Mouse (Mus musculus) adrenal gland, adult 8-10 months (tissue): ENCODE results near the gene Stk36. TPM values are rescaled to one million over a fixed set of nuclear protein-coding genes. Genes with fewer than 3 reads are reported as not detected.

Experiments
- DNase-seq: peaks from one replicate; pipeline ENCODE4 v3.0.0; 2022
- total RNA-seq, 4 experiments: library from RNA; stranded (reverse); gene quantifications; 2 replicates each; pipeline ENCODE4 v1.2.4; 2022

The Stk36 gene
- total RNA-seq, result 10 to 100 TPM in 1 of 4 experiments, 1 to 10 TPM in 3; 3.5 to 11.8 (median 4.8) TPM

- DNase-seq, result peak; percentile 82
These were observed at the start of gene Stk36, which contains the start of gene Rnf25 for GRCm38 (mm10) chr1:74601267-74601962. Gene Stk36 (plus strand): TSS chr1:74601445. Gene Rnf25 (minus strand): TSS chr1:74601397.

DNA sequence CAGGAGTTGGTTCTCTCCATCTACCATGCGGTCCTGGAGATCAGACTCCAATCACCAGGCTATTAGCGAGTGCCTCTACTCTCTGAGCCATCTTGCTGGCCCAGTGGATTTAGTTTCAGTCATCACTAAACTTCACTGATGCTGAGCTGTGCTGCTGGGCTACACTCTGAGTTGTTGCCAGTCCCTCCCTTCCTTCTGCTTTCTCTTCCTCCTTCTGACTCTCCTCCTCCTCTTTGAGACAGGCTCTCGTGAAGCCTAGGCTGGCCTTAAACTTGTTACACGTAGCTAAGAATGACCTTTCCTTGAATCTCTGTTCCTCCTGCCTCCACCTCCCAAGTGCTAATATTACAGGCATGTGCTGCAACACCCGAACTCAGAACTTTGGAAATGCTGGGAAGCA lies 42.2 kb upstream of the Stk36 start:
- no peak for DNase-seq

DNA sequence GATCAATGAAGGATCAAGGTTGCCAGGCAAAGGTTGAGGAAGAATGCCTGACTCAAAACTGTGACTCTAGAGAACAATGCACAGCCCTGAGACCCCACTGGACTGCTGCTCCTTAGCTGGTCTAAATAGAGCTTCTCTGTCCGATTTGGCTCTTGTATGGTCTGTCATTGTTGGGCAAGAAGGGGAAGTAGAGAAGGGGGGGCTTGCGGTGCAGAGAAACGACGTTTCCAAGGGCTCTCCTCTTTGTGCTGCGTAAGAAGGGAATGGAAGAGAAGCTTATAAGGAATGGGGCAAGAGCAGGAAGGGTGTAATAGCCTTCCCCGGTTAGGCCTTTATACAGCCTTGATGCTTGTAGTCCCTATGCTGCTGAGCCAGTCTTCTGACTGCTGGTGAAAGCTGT lies 35.4 kb upstream of the Stk36 start:
- DNase-seq, result no peak

DNA sequence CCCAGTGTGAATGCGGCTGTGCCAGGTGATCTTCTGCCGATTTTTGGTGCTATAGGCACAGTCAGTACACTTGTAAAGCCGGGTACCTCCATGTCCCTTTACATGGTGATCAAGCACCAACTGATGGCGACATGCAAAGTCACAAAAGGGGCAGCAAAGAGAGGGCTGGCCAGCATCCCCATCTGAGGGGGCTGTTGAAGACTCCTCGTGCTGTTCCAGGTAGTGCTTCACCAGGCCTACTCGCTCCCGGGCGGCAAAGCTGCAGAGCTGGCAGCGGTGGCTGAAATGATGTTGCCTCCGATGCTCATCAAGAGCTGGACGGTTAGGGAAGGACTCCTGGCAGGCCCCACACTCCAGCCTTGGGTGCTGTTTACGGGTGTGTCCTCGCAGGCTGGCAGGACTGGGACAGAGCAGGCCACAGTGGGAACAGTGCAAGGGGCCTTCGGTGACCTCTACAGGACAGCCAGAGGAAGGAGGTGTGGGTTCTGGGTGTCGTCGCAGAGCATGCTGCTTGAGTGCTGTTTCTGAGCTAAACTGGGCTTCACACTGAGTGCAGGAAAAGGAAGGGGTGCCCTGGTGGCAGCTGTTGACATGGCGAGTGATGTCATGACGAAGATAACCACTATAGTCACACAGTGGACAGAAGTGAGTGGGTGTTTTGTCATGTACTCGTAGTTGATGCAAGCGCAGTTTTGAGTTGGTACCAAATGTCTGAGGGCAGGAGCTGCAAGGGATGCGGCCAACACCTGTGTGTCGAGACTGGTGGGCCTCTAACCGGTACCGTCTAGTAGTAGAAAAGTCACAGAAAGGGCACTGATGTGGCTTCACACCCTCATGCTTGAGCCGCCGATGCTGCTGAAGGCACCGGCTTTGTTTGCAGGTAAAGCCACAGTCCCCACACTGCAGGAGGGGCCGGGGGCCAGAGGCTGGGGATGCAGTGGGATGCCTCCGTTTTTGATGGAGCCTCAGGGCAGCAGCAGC lies 31.2 kb upstream of the Stk36 start:
- DNase-seq, result no peak

GRCm38 (mm10) chr1:74582621-74583020 lies 18.6 kb upstream of the Stk36 start:
- no peak for DNase-seq

DNA sequence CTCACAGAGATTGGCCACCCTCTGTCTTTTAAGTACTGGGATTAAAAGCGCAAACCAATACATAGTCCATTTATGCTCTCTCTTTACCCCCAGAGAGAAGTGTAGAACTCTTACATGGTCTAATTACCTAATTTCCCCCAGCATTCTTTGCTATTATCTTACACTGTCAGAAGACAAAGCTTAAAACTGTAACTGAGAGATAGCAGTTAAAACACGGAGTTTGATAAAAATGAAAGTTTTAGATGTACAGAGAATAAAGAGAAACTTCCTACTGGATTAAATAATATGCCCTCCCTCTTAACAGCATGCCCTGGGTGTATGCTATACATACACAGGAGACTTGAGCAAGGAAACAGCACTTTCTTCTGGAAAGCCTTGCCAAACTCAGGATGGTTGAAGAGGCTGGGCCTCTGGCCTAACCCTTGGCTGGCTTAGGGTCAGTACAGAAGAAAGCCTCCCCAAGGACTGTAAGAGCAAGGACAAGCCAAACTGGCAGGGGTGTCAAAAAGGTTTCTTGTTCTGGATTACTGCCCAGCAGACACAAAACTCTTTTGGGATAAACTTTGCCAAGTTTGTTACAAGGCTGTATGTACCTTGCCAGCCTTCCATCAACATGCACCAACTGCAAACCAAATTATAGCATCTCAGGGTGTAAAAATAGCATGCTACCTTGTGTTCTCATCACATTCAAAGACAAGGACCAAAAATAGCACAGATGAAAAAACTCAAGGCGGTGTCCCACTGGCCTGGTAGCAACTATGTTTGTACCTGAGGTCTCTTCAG lies 16.4 kb upstream of the Stk36 start:
- no peak for DNase-seq

DNA sequence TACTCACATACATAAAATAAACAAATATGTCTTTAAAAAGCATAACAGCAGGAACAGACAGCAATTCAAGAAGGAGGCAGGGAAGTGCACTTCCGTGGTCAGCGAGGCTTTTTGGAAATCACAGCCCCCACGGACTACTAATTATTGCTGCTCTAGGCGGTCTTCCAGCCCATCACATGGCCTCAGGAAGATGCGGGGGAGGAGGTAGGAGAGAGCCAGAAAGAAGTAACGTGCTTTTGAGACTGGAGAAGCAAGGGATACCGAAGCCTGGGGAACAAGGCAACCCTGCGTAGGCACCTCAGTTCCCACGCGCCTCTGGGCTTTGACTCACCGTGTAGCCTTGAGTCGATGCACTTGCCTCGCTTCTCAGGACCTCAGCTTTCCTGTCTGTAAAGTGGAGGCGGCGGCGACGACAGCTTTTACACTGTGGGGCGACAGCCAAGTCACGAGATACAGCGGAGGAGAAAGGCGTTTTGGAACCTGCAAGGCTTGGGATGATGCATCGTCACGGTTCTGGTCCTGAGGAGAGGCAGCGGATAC lies 13.9 kb upstream of the Stk36 start:
- no peak for DNase-seq

GRCm38 (mm10) chr1:74587773-74588445 lies 13.3 kb upstream of the Stk36 start, which contains the start of the genes Zfp142 and Bcs1l:
Gene Zfp142 (minus strand): TSS chr1:74588246.
Gene Bcs1l (plus strand): TSS chr1:74588289.
- DNase-seq, result peak; percentile 99

GRCm38 (mm10) chr1:74594434-74594833 lies 6.8 kb upstream of the Stk36 start:
- no peak for DNase-seq

DNA sequence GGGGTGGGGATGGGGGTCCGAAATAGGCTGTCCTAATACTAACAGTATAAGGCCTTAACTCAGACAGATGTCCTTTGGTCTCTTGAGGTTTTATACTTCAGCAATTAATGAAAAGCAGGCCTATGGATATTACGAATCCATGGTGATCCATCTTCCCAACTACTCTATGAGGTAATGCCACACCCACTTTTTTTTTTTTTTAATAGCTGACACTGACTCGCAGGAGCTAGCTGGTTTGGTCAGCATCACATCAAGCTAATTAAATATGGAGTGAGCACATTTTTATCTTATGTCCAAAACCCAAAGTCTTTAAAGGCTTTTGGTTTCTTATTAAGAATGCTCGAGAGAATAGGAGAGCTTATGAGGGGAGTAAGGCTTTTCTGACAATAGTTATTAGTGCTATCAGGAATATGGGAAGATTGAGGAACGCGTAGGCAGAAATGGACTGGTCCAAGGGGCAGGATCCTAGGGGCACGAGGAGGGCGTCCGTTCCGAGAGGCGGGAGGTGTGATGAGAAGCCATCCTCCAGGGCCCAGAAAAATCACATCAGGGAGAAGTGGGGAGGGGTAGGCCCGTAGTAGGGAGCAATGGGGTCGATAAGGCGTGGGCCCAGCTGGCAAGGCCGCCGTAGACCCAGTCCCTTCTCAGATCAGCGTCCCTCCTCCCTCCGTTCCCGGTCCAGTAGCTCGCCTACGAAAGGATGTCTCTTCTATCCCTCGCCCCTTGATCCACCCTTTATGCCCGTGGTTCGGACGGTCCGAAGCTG lies 561 bp upstream of the Stk36 start:
- DNase-seq, result no peak

DNA sequence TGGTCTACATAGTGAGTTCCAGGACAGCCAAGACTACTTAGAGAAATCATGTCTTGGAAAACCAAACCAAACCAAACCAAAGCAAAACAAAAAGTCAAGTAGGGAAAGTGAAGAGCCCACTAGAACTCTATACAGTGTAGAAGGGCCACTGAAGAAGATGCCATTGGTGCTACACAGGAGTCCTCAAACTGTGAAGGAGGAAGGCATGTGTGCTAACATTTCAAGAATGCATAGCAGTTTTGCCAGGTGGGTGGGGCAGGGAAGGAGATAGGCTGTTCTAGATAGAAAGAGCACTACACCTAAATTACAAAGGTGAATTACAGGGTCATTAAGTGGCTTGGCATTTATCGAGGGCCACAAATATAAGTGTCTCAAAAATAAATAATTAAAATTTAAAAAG lies 22.9 kb downstream of the Stk36 start:
- no peak for DNase-seq

DNA sequence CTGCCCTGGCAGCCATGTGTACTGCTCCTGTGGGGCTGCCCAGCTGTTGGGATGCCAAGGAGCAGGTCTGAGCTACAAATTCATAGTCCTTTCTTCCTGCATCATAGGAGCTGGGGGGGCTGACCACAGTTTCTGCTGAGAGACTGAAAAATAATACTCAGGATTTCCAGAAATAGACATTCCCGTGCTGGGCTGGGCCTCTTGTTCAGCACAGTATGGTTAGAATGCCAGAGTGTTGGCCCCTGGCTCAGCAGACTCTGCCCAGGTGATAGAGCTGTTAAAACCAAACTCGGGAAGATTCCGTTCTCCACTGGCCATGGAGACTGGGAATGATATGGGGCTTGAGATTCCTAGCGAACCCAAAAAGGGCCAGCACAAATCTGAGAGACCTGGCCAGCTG lies 24.8 kb downstream of the Stk36 start:
- no peak for DNase-seq

DNA sequence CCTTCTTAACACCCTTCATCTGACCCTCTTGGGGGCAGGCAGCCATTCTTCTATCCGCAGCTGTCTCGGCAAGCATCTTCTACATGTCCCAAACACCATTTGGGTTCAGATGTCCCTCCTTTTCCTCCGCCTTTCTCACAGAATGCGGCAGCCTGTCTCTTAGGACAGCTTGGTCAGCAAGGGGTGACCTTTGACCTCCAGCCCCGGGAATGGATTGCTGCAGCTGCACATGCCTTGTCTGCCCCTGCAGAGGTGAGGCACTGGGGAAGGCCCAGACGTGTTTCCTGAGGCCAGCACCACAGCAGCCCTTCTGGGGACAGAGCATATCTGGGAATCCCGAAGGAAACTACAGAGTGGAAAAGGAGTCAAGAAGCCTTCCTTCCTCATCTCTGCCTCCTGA lies 26.8 kb downstream of the Stk36 start:
- DNase-seq, result no peak

DNA sequence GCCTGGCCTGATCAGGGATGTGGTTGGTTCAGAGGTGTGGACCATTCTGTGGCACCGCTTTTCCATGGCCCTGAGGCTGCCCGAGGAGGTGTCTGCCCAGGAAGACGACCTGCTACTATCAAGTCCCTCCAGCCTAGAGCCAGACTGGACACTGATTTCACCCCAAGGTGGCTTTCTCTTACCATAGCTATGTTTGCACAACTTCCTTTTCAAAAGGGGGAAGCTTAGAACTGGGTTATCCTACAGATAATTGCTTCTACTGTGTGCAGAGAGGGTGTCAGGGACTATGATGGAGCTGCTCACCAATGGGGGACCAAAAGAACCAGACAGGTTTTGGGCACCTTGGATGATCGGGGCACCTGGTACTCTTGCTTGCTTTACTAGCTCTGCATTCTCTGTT lies 31.5 kb downstream of the Stk36 start:
- no peak for DNase-seq

DNA sequence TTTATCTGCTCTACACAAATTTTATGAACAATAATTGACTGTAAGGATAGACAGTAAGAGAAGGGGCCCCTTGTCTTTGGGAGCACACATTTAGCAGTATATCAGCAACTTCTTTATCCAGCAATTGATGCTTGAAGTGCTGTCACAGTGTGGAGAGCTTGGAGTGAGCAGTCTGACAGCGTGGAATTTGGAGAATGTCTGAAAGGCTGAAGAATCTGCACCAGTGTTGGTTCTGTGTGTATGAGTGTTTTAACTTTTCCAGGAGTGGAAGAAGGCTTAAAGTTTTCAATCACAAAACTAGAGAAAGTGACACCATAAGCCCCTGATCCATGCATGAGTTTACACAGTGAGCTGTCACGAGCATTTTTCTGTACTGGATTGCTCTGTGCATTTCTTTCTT lies 42.3 kb downstream of the Stk36 start:
- no peak for DNase-seq

GRCm38 (mm10) chr1:74643926-74644325 lies 42.7 kb downstream of the Stk36 start:
- DNase-seq, result no peak

- peak; percentile 93 for DNase-seq
These were observed 60.4 kb downstream of the Stk36 start, which contains the start of gene Ttll4 for GRCm38 (mm10) chr1:74661448-74662195. Gene Ttll4 (plus strand): TSS chr1:74661745.

DNA sequence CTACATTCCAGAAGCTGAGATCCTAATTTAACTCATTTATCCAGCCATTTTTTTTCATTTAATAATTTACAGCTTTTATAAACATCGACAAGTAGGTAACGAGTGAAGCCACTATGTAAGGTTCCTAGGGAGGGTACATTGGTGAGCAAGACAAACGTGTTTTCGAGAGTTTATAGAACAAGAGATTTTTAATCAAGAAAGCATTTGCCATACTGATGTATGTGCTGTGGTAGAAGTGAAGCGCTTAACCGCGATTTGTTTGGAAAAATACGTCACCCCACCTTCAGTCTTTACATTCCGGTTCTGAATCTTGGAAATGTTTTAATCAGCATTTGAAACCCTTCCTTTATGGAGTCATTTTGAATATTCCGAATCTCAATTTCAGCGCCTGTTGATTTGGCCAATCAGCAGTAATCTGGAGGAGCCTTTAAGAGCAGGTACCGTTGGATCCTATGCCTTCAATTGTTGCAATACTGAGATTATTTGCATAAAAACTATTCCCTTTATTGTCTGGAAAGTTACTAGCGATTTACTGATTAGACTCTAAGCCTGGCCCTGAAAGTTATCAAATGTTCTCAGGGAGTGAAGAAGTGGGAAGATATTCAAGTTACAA lies 61.1 kb downstream of the Stk36 start:
- no peak for DNase-seq

DNA sequence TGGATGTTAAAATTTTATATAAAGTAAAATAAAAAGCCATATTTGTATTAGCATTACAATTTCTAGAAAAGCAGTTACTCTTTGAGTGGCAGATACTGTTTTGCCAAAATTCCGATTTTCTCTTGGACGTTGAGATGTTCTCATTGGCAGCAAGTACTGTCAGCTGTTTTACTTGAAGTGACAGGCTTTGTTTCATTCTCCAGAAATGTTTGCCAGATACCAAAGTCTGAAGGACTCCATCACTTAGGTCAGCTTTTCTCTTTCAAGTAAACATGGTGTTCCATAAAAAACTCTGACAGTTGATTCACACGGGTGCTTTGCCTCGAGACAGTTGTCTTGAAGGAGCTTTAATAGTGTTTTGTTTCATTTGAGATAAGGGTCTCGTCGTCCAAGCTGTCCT lies 63.9 kb downstream of the Stk36 start:
- DNase-seq, result no peak

DNA sequence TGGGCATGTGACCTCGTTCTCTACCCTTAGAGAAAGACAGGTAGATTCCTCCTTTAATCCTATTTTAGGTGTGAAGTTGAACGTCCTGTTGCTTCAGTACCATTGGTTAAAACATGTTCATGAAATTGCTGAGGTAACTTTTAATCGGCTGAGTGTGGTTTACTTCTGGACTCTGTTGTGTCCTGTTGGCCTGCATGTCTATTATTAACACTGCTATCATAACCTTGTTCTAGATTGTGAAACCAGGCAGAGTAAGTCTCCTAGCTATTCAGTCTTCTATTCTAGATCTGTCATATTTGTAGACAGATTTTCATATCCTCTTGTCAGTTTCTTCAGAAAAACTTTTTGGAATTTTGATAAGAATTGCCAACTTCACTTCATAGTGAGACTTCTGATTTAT lies 67.1 kb downstream of the Stk36 start:
- DNase-seq, result no peak
